Mouse (Mus musculus): Measurements from ENCODE around the gene Olfr678.

- no peak for TF ChIP-seq POLR2A (IDR thresholded peaks at IDR 0.05; ENCODE audit: control insufficient read depth, extremely low read depth, insufficient read depth, low read length, poor library complexity)
- TF ChIP-seq CTCF (IDR thresholded peaks at IDR 0.05; ENCODE audit: borderline replicate concordance, control insufficient read depth, extremely low read depth, insufficient read depth, low read length, poor library complexity), result no peak
These were observed 16.6 kb downstream of the Olfr678 start, which contains the start of gene Olfr679 for GRCm38 (mm10) chr7:105080905-105081304.

All from thymus, adult 2 months (tissue).